In the genomic region with DNA sequence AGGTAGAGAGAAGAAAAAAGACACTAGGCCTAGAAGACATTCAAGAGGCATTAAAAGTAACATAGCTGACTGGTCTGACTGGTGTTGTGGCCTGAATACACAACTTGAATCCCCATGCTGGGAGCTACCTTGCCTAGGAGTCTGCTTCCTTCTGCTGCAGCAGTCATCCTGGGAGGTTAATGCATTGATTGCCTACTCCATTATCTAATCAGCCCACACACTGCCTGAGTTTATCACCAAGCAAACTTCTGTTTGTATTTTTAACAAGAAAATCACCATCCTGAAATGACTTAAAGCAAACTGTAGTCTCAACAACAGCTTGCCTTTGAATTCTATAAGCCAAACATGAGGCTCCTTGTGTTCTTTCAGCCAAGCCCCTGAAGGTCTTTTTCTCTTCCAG, we compare ENCODE assay signal across 22 mouse cellular contexts.
"Had no signal": no experiment of that assay in that cellular context is flagged by ENCODE, and none has a peak within 500 bp of the region (broad histone marks: within the 10 kb centered on the region; RNA-seq: fewer than 3 reads in every experiment).

No protein-coding gene starts in this region.

- H3K4me1 ChIP-seq: liver, embryonic 15.5 days; lung, embryonic 15.5 days; midbrain, embryonic 13.5 days; neural tube, embryonic 13.5 days; neural tube, embryonic 15.5 days had no signal

- H3K27me3 ChIP-seq: liver, embryonic 15.5 days; lung, embryonic 15.5 days; neural tube, embryonic 13.5 days; neural tube, embryonic 15.5 days had no signal

- DNase-seq: liver, postnatal 0 days; lung, adult 2 months; lung, postnatal 14 days; lung, postnatal 36 days; retina, postnatal 1 day; right cerebral cortex, adult 18-20 months; right cerebral cortex, postnatal 25 days; right cerebral cortex, postnatal 4 days; spleen, adult 18-20 months; thymus, adult 18-20 months; thymus, postnatal 14 days; thymus, postnatal 36 days had no signal

- H3K36me3 ChIP-seq: liver, embryonic 15.5 days; lung, embryonic 15.5 days; midbrain, embryonic 13.5 days; neural tube, embryonic 13.5 days; neural tube, embryonic 15.5 days had no signal

- H3K4me3 ChIP-seq: liver, embryonic 15.5 days; lung, embryonic 15.5 days; midbrain, embryonic 13.5 days; myocyte; neural tube, embryonic 13.5 days; neural tube, embryonic 15.5 days had no signal

- H3K27ac ChIP-seq: liver, embryonic 15.5 days; lung, embryonic 15.5 days; macrophage; midbrain, embryonic 13.5 days; neural tube, embryonic 13.5 days; neural tube, embryonic 15.5 days had no signal

- H3K9me3 ChIP-seq: liver, embryonic 15.5 days; lung, embryonic 15.5 days; midbrain, embryonic 13.5 days; neural tube, embryonic 13.5 days; neural tube, embryonic 15.5 days had no signal

- H3K9ac ChIP-seq: liver, embryonic 15.5 days; liver, postnatal 0 days; lung, embryonic 15.5 days; midbrain, embryonic 13.5 days; neural tube, embryonic 13.5 days; neural tube, embryonic 15.5 days had no signal

- H3K4me2 ChIP-seq: liver, embryonic 15.5 days; lung, embryonic 15.5 days; midbrain, embryonic 11.5 days; midbrain, embryonic 13.5 days; neural tube, embryonic 13.5 days; neural tube, embryonic 15.5 days had no signal

- ATAC-seq: liver, postnatal 0 days; lung, postnatal 0 days; midbrain, embryonic 13.5 days; midbrain, embryonic 16.5 days had no signal
